Mouse (Mus musculus): ENCODE results near the gene Maml2.

- TF ChIP-seq CTCF (IDR thresholded peaks at IDR 0.05; ENCODE audit: extremely low read depth, insufficient read depth, low read length) = no peak
- TF ChIP-seq POLR2A (IDR thresholded peaks at IDR 0.05; ENCODE audit: extremely low read depth, insufficient read depth, low read length) = no peak
Measured at GRCm38 (mm10) chr9:13749675-13749998, 451.9 kb downstream of the Maml2 start.

All from cortical plate, adult 2 months (tissue).